Mouse (Mus musculus) stomach, embryonic 16.5 days (tissue): ENCODE measurements at regions not wholly inside any gene's neighbourhood (a gene's known extent, or its start where the extent isn't known, plus 50 kb on each side); places are given as distances from the start of the nearest gene placed in this dataset.

Experiments
- ATAC-seq: fragments of 200-750 bp; cut with Nextera tagmentation; 2 replicates; pipeline ENCODE4 v1.8.0; 2017; ENCODE audit warnings: moderate number of reproducible peaks, moderate TSS enrichment; ENCODE audit not compliant: insufficient read depth, low FRiP score
- H3K27ac ChIP-seq: fragments of 300-500 bp; sonication (generic); 2 replicates; pipeline ENCODE4 v1.5.1; 2014; ENCODE audit warnings: low read length
- H3K27me3 ChIP-seq: fragments of 300-500 bp; sonication (generic); 2 replicates; pipeline ENCODE4 v1.6.1; 2014; ENCODE audit warnings: low read length, control low read depth, mixed read lengths; ENCODE audit not compliant: control insufficient read depth, insufficient read depth
- H3K36me3 ChIP-seq: fragments of 300-500 bp; sonication (generic); 2 replicates; pipeline ENCODE4 v1.6.1; 2014; ENCODE audit warnings: low read length; ENCODE audit not compliant: control insufficient read depth, insufficient read depth
- H3K4me1 ChIP-seq: fragments of 300-500 bp; sonication (generic); 2 replicates; pipeline ENCODE4 v1.6.1; 2014; ENCODE audit warnings: low read length, control low read depth, mixed read lengths; ENCODE audit not compliant: control insufficient read depth, insufficient read depth
- H3K4me2 ChIP-seq: fragments of 300-500 bp; sonication (generic); 2 replicates; pipeline ENCODE4 v1.6.1; 2014; ENCODE audit warnings: low read depth, low read length, mixed read lengths
- H3K4me3 ChIP-seq: fragments of 300-500 bp; sonication (generic); replicated peaks from 2 replicates; pipeline ENCODE4 v1.5.1; 2014; ENCODE audit warnings: mild to moderate bottlenecking, low read length
- H3K9ac ChIP-seq: fragments of 300-500 bp; sonication (generic); 2 replicates; pipeline ENCODE4 v1.6.1; 2014; ENCODE audit warnings: low read length
- H3K9me3 ChIP-seq: fragments of 300-500 bp; sonication (generic); replicated peaks from 2 replicates; pipeline ENCODE4 v1.6.1; 2016; ENCODE audit warnings: low read length, control low read depth; ENCODE audit not compliant: control insufficient read depth
- WGBS: fragments of 180-500 bp; shearing (Covaris S2); extraction: QIAGEN DNeasy Blood & Tissue Kit; methylation state at CpG from one replicate; pipeline ENCODE4 v1.1.7; 2014; 5-methylcytosine and 5-hydroxymethylcytosine counted together

DNA sequence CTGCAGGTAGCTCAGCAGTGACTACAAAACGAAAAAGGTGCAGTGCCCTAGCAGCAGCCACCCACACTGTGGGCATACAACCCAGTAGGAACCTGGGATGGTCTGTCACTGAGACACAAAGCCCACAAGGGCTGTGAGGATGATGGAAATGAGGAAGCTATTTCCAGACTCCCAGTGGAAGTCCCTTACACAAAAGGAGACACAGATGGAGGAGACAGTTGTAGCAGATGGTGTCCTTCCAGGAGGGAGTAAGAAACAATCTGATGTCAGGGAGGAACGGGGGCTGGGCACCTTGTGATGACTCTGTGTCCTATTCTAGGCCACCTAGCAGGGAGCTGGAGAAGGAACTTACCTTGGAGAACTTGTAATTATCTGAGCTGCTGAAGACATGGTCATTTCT is 214.5 kb upstream of the Eci2 start:
- no peaks in the 10 kb centered on the region for H3K27me3 ChIP-seq
- H3K36me3 ChIP-seq = no peaks in the 10 kb centered on the region
- H3K9ac ChIP-seq = no peak overlapping the region
- no peak for ATAC-seq
- no peak overlapping the region for H3K27ac ChIP-seq
- H3K9me3 ChIP-seq = no peaks in the 10 kb centered on the region
- no peak overlapping the region for H3K4me2 ChIP-seq
- no peaks in the 10 kb centered on the region for H3K4me1 ChIP-seq
- H3K4me3 ChIP-seq = no peak overlapping the region
- WGBS = 63% methylated on average over 2 of the region's 2 CpGs

DNA sequence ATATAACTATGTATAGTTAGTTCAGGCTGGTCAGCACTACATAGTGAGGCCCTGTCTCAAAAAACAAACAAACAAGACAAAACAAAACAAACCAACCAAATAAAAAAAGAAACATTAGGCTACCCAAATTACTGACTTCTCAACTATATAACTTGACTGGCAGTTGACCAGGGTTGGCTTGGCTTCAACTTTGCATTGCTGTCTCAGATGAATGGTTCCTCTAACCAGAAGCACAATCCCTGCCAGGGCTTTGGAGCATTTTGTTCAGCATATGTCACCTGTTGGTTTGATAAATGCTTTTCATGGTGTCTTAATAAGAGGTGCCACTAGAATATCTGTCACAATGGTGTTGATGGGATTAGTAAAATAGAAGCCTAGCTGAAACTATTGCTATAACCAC is 217.1 kb upstream of the Eci2 start:
- no peak overlapping the region for H3K4me3 ChIP-seq
- H3K9ac ChIP-seq = no peak overlapping the region
- no peak overlapping the region for H3K27ac ChIP-seq
- H3K27me3 ChIP-seq = no peaks in the 10 kb centered on the region
- no peaks in the 10 kb centered on the region for H3K36me3 ChIP-seq
- no peak for ATAC-seq
- H3K4me1 ChIP-seq = no peaks in the 10 kb centered on the region
- H3K9me3 ChIP-seq = no peaks in the 10 kb centered on the region
- no peak overlapping the region for H3K4me2 ChIP-seq

DNA sequence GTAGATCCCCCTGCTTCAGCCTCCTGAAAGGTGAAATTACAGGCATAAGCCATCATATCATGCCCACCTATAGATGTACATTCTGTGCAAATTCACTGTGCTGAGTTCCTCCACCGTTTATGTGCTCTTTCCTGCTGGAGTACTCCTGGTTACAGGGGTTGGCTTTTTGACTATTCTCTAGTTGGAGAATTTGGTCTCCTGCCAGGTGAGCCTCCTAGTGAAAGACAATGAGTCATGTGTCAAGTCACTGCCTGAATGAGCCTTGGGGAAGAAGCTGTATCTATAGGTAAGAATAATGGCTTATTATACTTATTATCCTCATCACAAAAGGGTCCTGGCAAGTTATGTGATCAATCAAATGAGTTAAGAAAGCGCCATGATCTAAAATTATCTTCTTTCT is 230.5 kb upstream of the Eci2 start:
- no peaks in the 10 kb centered on the region for H3K9me3 ChIP-seq
- ATAC-seq = no peak
- H3K4me2 ChIP-seq = no peak overlapping the region
- H3K4me1 ChIP-seq = no peaks in the 10 kb centered on the region
- H3K4me3 ChIP-seq = no peak overlapping the region
- WGBS = 69% methylated on average over 2 of the region's 2 CpGs
- H3K27ac ChIP-seq = no peak overlapping the region
- H3K36me3 ChIP-seq = no peaks in the 10 kb centered on the region
- H3K27me3 ChIP-seq = no peaks in the 10 kb centered on the region
- H3K9ac ChIP-seq = no peak overlapping the region

DNA sequence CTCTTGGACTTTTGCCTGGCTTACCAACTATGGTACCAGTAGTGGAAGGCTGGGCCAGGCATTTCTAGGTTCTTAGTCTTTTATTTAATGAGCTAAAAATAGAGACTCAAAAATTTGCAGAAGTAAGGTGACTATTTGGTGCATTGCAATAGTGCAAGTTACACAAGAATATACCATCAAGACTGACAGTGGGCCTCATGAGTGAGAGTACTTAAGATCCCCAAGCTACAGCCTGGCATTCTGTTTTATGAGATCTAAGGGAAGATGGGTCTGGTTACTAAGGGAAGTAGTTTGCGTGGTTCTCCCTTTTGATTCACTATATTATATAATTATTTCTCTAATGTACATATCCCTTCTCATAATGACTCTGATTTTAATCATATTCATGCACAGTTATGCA is 231.8 kb upstream of the Eci2 start:
- Histone ChIP-seq H3K36me3 (no peaks in the 10 kb centered on the region), H3K9ac (no peak overlapping the region), H3K27me3 (no peaks in the 10 kb centered on the region), H3K4me1 (no peaks in the 10 kb centered on the region), H3K9me3 (no peaks in the 10 kb centered on the region), H3K4me3 (no peak overlapping the region), H3K27ac (no peak overlapping the region), H3K4me2 (no peak overlapping the region)
- 94% methylated on average over 1 of the region's 1 CpGs for WGBS
- no peak for ATAC-seq

DNA sequence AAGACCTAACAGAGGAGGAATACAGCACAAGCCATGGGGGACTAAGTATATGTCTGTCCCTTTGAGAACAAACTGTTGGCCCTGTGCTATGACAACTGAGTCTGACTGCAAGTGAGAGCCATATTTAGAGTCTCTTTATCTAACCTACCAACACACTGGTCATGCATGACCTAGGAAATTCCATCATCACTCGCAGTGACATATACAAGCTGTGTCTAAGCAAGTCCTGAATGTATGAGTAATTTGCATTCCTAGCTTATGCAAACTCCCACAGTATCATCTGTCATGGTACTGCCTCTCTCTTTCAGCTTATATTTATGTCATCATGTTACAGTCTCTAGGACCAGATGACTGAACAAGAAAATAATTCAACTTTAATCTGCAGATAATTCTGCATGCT is 257.1 kb upstream of the Eci2 start:
- Histone ChIP-seq H3K4me1 (peaks cover 3% of the 10 kb centered on the region; the same call in 1 of the 2 replicates), H3K36me3 (no peaks in the 10 kb centered on the region), H3K27me3 (no peaks in the 10 kb centered on the region), H3K9ac (no peak overlapping the region), H3K9me3 (no peaks in the 10 kb centered on the region), H3K27ac (no peak overlapping the region), H3K4me3 (no peak overlapping the region), H3K4me2 (no peak overlapping the region)
- ATAC-seq = peak; percentile 53; the same call in 1 of the 2 replicates
- WGBS = 52% methylated on average over 1 of the region's 1 CpGs

DNA sequence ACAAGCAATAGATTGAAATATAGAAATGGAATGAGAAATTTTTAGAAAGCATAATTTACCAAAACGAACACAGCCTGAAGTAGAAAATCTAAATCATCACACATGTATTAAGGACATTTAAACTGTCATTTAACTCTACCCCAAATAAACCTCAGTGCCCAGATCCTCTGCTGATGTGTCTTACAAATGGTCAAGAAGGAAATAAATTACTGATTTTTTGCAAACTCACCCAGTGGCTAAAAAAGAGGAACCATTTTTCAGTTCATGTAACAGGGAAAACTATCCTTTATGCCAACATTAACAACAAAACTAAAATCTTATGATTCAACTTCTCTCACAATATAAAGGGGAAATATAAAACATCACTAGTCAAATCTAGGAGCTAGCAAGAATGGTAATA is 275.2 kb upstream of the Eci2 start:
- Histone ChIP-seq H3K27ac (no peak overlapping the region), H3K9me3 (no peaks in the 10 kb centered on the region), H3K9ac (no peak overlapping the region), H3K27me3 (no peaks in the 10 kb centered on the region), H3K4me2 (no peak overlapping the region), H3K36me3 (no peaks in the 10 kb centered on the region), H3K4me1 (no peaks in the 10 kb centered on the region), H3K4me3 (no peak overlapping the region)
- 73% methylated on average over 1 of the region's 1 CpGs for WGBS
- no peak for ATAC-seq

DNA sequence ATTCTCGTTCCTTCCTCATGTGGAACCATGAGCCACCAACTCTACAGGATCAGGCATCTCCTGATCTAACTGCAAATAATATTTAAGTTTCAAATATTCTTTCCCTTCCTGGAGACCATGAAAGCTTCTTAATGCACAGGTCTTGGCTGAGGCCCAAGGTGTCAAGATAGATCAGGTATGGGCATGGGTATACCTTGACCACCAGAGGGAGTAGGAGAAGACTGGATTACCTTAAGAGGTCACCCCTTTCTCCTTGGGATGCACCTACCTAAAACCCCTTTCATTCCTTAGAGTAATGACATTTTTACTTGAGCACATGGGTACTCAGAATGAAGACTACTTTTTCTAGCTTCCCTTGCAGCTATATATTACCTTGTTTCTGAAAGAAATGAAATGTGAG is 289.9 kb upstream of the Eci2 start:
- H3K27ac ChIP-seq = no peak overlapping the region
- ATAC-seq = no peak
- no peak overlapping the region for H3K4me2 ChIP-seq
- no peaks in the 10 kb centered on the region for H3K27me3 ChIP-seq
- no peaks in the 10 kb centered on the region for H3K4me1 ChIP-seq
- 83% methylated on average over 1 of the region's 1 CpGs for WGBS
- no peak overlapping the region for H3K4me3 ChIP-seq
- no peaks in the 10 kb centered on the region for H3K9me3 ChIP-seq
- no peak overlapping the region for H3K9ac ChIP-seq
- H3K36me3 ChIP-seq = no peaks in the 10 kb centered on the region

DNA sequence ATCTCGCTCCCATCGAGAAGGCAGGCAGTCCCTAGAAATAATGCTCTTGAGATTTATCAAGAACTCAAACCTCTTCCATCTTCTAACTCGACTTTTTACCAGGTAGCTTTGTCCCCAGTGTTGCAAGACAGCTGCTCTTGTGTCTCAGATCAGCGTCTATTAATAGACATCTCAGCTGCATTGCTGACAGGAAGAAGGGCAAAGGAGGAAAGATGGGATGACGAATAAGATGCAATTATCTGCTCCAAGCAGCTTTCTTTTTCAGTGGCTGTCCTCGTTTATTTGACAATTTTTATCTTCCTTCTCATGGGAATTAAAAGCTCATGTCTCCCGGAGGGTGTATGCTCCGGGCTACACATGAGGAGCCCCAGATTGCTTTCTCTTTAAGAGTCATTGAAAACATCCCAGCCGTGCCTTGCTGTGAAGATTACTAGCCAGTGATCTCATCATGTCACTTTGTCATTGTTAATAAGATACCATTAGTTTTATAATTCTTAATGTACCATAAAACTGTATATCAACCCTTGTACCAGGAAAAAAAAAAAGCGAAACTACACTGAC is 299.9 kb upstream of the Eci2 start:
- no peaks in the 10 kb centered on the region for H3K9me3 ChIP-seq
- H3K36me3 ChIP-seq = no peaks in the 10 kb centered on the region
- no peak overlapping the region for H3K27ac ChIP-seq
- 47% methylated on average over 10 of the region's 10 CpGs for WGBS
- H3K4me2 ChIP-seq = peak overlapping the region; percentile 17; the same call in 1 of the 2 replicates
- H3K4me3 ChIP-seq = no peak overlapping the region
- ATAC-seq = no peak
- no peaks in the 10 kb centered on the region for H3K4me1 ChIP-seq
- H3K27me3 ChIP-seq = no peaks in the 10 kb centered on the region
- H3K9ac ChIP-seq = no peak overlapping the region

DNA sequence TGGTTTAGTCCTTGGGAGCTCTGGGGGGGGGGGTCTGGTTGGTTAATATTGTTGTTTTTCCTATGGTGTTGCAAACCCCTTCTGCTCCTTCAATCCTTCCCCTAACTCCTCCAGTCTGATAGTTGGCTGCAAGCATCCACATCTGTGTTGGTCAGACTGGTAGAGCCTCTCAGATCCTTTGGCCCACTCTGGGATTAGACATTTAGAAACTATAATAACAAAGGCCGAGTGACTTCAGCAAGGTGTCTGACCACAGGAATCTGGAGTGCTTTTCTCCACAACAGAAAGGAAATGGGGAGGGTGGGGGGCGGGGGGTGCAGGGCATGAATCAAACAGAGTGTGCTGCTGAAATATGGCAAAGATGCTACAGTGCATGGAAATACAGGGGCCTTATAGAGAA is 301.4 kb upstream of the Eci2 start:
- 62% methylated on average over 2 of the region's 2 CpGs for WGBS
- H3K4me1 ChIP-seq = no peaks in the 10 kb centered on the region
- no peak overlapping the region for H3K4me3 ChIP-seq
- no peak overlapping the region for H3K9ac ChIP-seq
- no peak for ATAC-seq
- H3K36me3 ChIP-seq = no peaks in the 10 kb centered on the region
- H3K27ac ChIP-seq = no peak overlapping the region
- H3K9me3 ChIP-seq = no peaks in the 10 kb centered on the region
- no peak overlapping the region for H3K4me2 ChIP-seq
- no peaks in the 10 kb centered on the region for H3K27me3 ChIP-seq

DNA sequence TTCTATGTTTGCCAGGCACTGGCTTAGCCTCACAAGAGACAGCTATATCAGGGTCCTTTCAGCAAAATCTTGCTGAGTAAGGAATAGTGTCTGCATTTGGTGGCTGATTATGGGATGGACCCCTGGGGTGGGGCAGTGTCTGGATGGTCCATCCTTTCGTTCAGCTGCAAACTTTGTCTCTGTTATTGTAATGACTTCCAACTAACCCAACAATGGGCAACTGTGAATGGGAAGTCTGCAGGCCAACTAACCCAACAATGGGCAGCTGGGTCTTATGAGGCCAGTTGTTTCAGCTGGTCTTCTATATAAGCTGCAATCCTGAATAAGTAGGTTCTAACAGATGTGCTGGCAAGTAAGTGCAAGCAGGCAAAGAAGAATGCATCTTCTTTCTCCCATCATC is 304.0 kb upstream of the Eci2 start:
- H3K4me1 ChIP-seq = no peaks in the 10 kb centered on the region
- H3K9ac ChIP-seq = no peak overlapping the region
- WGBS = 72% methylated on average over 1 of the region's 1 CpGs
- no peaks in the 10 kb centered on the region for H3K9me3 ChIP-seq
- H3K4me2 ChIP-seq = no peak overlapping the region
- no peak for ATAC-seq
- no peaks in the 10 kb centered on the region for H3K27me3 ChIP-seq
- no peaks in the 10 kb centered on the region for H3K36me3 ChIP-seq
- H3K27ac ChIP-seq = no peak overlapping the region
- no peak overlapping the region for H3K4me3 ChIP-seq
